Mouse (Mus musculus): ENCODE measurements around the gene Sdccag8. TPM values are rescaled to one million over a fixed set of nuclear protein-coding genes. Genes with fewer than 3 reads are reported as not detected.
"Not testable (repeated sequence)": the region's sequence is repeated elsewhere in the genome, so short reads cannot be mapped to it uniquely, and the experiment has no call there.

The Sdccag8 gene
- polyA plus RNA-seq, 1 experiment from 2014 or later, result 19.2 TPM

DNA sequence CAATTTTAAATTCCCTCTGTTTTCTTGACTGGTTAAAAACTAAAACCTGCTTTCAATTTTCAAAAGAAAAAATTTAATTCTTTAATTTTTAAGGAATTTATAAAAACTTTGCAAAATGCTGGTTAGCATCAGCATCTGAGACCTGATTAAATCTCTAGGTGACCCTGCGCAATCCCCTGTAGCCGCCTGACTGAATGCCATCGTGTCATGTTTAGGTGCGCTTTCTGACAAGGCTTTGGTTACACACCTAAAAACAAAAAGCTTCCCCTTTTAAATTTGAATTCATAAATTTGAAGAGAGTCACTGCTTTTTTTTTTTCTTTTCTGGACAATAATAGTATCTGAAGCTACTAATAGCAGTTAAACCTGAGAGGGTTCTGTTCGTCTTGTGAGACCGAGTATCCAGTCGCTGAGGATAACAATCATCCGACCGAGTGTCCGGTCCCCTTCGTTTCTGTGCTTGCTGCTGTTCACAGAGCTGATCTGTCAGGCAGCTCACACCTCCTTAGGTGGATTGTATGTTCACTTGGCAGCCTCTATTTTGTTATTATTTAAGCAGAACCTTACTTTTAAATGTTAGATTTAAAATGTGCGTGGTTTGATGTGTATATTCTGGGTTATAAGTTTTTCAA, 118.0 kb downstream of the Sdccag8 start:
- no peaks in the 10 kb centered on the region for H3K36me3 ChIP-seq (ENCODE audit: control insufficient read depth, insufficient read depth, low read length)
- 92% methylated on average over 12 of the region's 12 CpGs for WGBS
- no peaks in the 10 kb centered on the region for H3K9me3 ChIP-seq (ENCODE audit: control insufficient read depth, low read length)
- no peaks in the 10 kb centered on the region for H3K4me1 ChIP-seq (ENCODE audit: control insufficient read depth, insufficient read depth, low read length)
- H3K4me2 ChIP-seq (ENCODE audit: low read depth), result no peak overlapping the region
- no peak for ATAC-seq (ENCODE audit: insufficient read depth, low FRiP score, low TSS enrichment)
- H3K9ac ChIP-seq (ENCODE audit: low read length), result no peak overlapping the region
- H3K4me3 ChIP-seq (ENCODE audit: low read depth, low read length), result no peak overlapping the region
- H3K27me3 ChIP-seq (ENCODE audit: control insufficient read depth, insufficient read depth, low read length), result no peaks in the 10 kb centered on the region
- H3K27ac ChIP-seq (ENCODE audit: low read depth, low read length), result no peak overlapping the region
- no peak for DNase-seq (ENCODE audit: low spot score)

DNA sequence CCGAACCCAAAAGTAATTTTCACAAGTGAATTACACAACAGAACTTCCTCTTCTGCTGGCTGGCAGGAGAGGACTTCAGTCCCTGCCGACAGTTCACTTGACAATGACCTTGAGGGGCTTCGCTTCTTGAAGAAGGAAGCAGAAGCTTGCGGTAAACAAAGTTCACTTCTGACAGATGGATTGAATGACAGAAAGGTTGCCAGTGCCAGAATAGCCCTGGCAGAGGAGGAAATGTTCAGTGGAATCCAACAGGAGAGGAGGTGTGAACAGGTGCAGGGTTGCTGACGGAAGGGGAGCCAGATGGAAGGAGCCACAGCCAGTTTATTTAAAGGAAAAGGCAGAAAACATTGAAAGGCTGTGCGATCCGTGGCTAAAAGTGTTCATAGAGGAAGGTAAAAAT, 118.9 kb downstream of the Sdccag8 start:
- H3K27ac ChIP-seq (ENCODE audit: low read depth, low read length), result no peak overlapping the region
- no peaks in the 10 kb centered on the region for H3K27me3 ChIP-seq (ENCODE audit: control insufficient read depth, insufficient read depth, low read length)
- no peak overlapping the region for H3K4me3 ChIP-seq (ENCODE audit: low read depth, low read length)
- H3K9me3 ChIP-seq (ENCODE audit: control insufficient read depth, low read length), result no peaks in the 10 kb centered on the region
- no peaks in the 10 kb centered on the region for H3K36me3 ChIP-seq (ENCODE audit: control insufficient read depth, insufficient read depth, low read length)
- ATAC-seq (ENCODE audit: insufficient read depth, low FRiP score, low TSS enrichment) (no peak), DNase-seq (ENCODE audit: low spot score) (no peak)
- H3K9ac ChIP-seq (ENCODE audit: low read length), result no peak overlapping the region
- WGBS, result 84% methylated on average over 7 of the region's 7 CpGs
- no peak overlapping the region for H3K4me2 ChIP-seq (ENCODE audit: low read depth)
- no peaks in the 10 kb centered on the region for H3K4me1 ChIP-seq (ENCODE audit: control insufficient read depth, insufficient read depth, low read length)

- Histone ChIP-seq H3K27me3 (ENCODE audit: control insufficient read depth, insufficient read depth, low read length) (no peaks in the 10 kb centered on the region), H3K4me1 (ENCODE audit: control insufficient read depth, insufficient read depth, low read length) (no peaks in the 10 kb centered on the region), H3K4me3 (ENCODE audit: low read depth, low read length) (no peak overlapping the region), H3K9me3 (ENCODE audit: control insufficient read depth, low read length) (no peaks in the 10 kb centered on the region), H3K36me3 (ENCODE audit: control insufficient read depth, insufficient read depth, low read length) (no peaks in the 10 kb centered on the region), H3K27ac (ENCODE audit: low read depth, low read length) (no peak overlapping the region), H3K4me2 (ENCODE audit: low read depth) (no peak overlapping the region), H3K9ac (ENCODE audit: low read length) (no peak overlapping the region)
- DNase-seq (ENCODE audit: low spot score), result no peak
- no peak for ATAC-seq (ENCODE audit: insufficient read depth, low FRiP score, low TSS enrichment)
- WGBS, result 76% methylated on average over 13 of the region's 13 CpGs
Observed at GRCm38 (mm10) chr1:176934043-176934762, 119.7 kb downstream of the Sdccag8 start.

DNA sequence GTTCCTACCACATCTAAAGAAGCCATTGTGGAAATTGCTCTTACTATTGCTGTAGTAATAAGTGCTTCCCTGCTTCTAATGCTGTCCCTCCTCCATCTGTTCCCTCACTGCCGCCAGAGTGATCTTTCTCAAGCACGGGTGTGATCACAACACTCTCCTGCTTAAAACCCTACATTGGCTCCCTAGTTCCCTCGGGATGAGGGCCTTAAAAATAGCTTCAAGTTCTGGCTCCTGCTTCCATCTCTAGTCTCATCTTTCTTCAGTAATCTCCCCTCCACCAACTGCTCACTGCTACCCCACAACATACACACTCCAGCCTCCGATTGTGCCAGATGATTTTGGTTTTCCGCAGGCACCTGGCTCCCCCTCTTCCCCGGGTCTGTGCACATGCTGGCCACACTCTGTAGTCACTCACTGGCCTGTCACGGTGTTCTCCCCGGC, 125.5 kb downstream of the Sdccag8 start:
- DNase-seq (ENCODE audit: low spot score) (no peak), ATAC-seq (ENCODE audit: insufficient read depth, low FRiP score, low TSS enrichment) (no peak)
- H3K4me3 ChIP-seq (ENCODE audit: low read depth, low read length), result no peak overlapping the region
- no peaks in the 10 kb centered on the region for H3K27me3 ChIP-seq (ENCODE audit: control insufficient read depth, insufficient read depth, low read length)
- no peaks in the 10 kb centered on the region for H3K36me3 ChIP-seq (ENCODE audit: control insufficient read depth, insufficient read depth, low read length)
- H3K9me3 ChIP-seq (ENCODE audit: control insufficient read depth, low read length), result no peaks in the 10 kb centered on the region
- no peak overlapping the region for H3K4me2 ChIP-seq (ENCODE audit: low read depth)
- no peak overlapping the region for H3K9ac ChIP-seq (ENCODE audit: low read length)
- no peaks in the 10 kb centered on the region for H3K4me1 ChIP-seq (ENCODE audit: control insufficient read depth, insufficient read depth, low read length)
- 77% methylated on average over 8 of the region's 8 CpGs for WGBS
- no peak overlapping the region for H3K27ac ChIP-seq (ENCODE audit: low read depth, low read length)

- not testable (repeated sequence) for H3K9me3 ChIP-seq (ENCODE audit: control insufficient read depth, low read length); H3K36me3 ChIP-seq (ENCODE audit: control insufficient read depth, insufficient read depth, low read length); H3K9ac ChIP-seq (ENCODE audit: low read length); H3K27me3 ChIP-seq (ENCODE audit: control insufficient read depth, insufficient read depth, low read length); H3K27ac ChIP-seq (ENCODE audit: low read depth, low read length); H3K4me3 ChIP-seq (ENCODE audit: low read depth, low read length); H3K4me2 ChIP-seq (ENCODE audit: low read depth); H3K4me1 ChIP-seq (ENCODE audit: control insufficient read depth, insufficient read depth, low read length); ATAC-seq (ENCODE audit: insufficient read depth, low FRiP score, low TSS enrichment); DNase-seq (ENCODE audit: low spot score)
Observed at GRCm38 (mm10) chr1:176941286-176941990, 127.0 kb downstream of the Sdccag8 start.

DNA sequence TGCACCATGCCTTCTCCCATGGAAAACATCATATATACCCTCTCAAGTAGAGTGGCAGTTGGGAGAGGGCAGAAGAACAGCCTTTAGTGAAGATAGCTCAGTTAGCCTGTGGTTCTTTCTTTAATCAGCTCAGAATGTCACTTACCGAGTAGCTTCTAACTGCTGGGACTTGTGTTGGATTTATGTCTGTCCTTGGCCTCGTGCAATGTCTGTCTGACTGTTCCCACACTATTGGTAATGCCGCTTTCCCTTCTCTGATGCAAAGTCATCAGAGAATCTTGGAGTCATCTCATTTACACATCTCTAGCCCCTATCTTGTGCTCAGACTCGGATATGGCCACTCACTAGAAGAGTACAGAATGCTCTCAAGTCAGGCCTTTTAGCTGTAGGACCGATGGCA, 128.7 kb downstream of the Sdccag8 start:
- Histone ChIP-seq H3K4me1 (ENCODE audit: control insufficient read depth, insufficient read depth, low read length) (no peaks in the 10 kb centered on the region), H3K4me2 (ENCODE audit: low read depth) (no peak overlapping the region), H3K4me3 (ENCODE audit: low read depth, low read length) (no peak overlapping the region), H3K27ac (ENCODE audit: low read depth, low read length) (no peak overlapping the region), H3K9ac (ENCODE audit: low read length) (no peak overlapping the region), H3K27me3 (ENCODE audit: control insufficient read depth, insufficient read depth, low read length) (no peaks in the 10 kb centered on the region), H3K9me3 (ENCODE audit: control insufficient read depth, low read length) (no peaks in the 10 kb centered on the region), H3K36me3 (ENCODE audit: control insufficient read depth, insufficient read depth, low read length) (no peaks in the 10 kb centered on the region)
- no peak for DNase-seq (ENCODE audit: low spot score)
- ATAC-seq (ENCODE audit: insufficient read depth, low FRiP score, low TSS enrichment), result no peak
- WGBS, result 87% methylated on average over 5 of the region's 5 CpGs

GRCm38 (mm10) chr1:176943987-176944386, 129.5 kb downstream of the Sdccag8 start:
- Histone ChIP-seq H3K27ac (ENCODE audit: low read depth, low read length) (no peak overlapping the region), H3K9me3 (ENCODE audit: control insufficient read depth, low read length) (no peaks in the 10 kb centered on the region), H3K4me2 (ENCODE audit: low read depth) (no peak overlapping the region), H3K27me3 (ENCODE audit: control insufficient read depth, insufficient read depth, low read length) (no peaks in the 10 kb centered on the region), H3K36me3 (ENCODE audit: control insufficient read depth, insufficient read depth, low read length) (no peaks in the 10 kb centered on the region), H3K4me3 (ENCODE audit: low read depth, low read length) (no peak overlapping the region), H3K9ac (ENCODE audit: low read length) (no peak overlapping the region), H3K4me1 (ENCODE audit: control insufficient read depth, insufficient read depth, low read length) (no peaks in the 10 kb centered on the region)
- ATAC-seq (ENCODE audit: insufficient read depth, low FRiP score, low TSS enrichment), result no peak
- WGBS, result 89% methylated on average over 5 of the region's 5 CpGs
- DNase-seq (ENCODE audit: low spot score), result no peak

DNA sequence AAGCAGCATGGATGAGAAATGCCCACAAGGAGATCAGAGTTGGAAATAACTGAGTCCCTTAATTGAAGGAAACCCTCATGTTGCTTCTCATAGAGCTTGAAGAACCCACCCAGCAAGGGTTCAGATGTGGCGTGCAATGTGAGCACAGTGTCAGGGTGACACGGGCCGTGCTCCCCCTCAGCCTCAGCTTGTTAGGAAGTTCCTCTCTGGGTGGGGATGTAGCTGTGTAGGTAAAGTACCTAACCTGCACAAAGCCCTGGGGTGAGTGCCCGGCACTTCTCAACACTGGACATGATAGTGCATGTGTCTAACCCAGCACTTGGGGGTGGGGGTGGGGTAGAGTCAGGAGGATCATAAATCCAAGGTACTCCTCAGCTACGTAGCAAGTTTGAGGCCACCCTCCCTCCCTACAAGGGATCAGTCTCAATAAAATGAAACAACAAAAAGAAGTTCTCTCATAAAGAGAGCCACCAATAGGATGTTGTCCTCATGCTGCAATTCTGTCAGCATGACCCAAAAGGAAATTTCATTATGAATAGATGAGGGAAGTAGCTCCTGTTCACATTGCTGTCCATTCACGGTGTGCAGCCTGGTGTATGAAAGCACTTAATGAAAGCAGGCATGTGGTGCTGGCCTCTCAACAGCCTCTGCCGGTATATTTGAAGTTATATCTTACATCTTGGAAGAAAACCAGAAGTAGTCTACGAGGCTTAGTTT, 130.2 kb downstream of the Sdccag8 start:
- WGBS, result 78% methylated on average over 8 of the region's 8 CpGs
- DNase-seq (ENCODE audit: low spot score) (no peak), ATAC-seq (ENCODE audit: insufficient read depth, low FRiP score, low TSS enrichment) (no peak)
- Histone ChIP-seq H3K4me2 (ENCODE audit: low read depth) (no peak overlapping the region), H3K9me3 (ENCODE audit: control insufficient read depth, low read length) (no peaks in the 10 kb centered on the region), H3K9ac (ENCODE audit: low read length) (no peak overlapping the region), H3K4me1 (ENCODE audit: control insufficient read depth, insufficient read depth, low read length) (0 out of 2 replicates have a peak, but pooled peaks cover 3% of the 10 kb centered on the region), H3K27me3 (ENCODE audit: control insufficient read depth, insufficient read depth, low read length) (no peaks in the 10 kb centered on the region), H3K36me3 (ENCODE audit: control insufficient read depth, insufficient read depth, low read length) (no peaks in the 10 kb centered on the region), H3K4me3 (ENCODE audit: low read depth, low read length) (no peak overlapping the region), H3K27ac (ENCODE audit: low read depth, low read length) (no peak overlapping the region)

All from neural tube, embryonic 11.5 days (tissue).